In genomic region chr4:106500066-106500465, GRCm38 (mm10) we compare ENCODE assay signal across 25 mouse cellular contexts. TPM values are rescaled to one million over a fixed set of nuclear protein-coding genes. Genes with fewer than 3 reads are reported as not detected.
DNase-seq lines count a peak whose midpoint lies in the region.
"Had no signal": no experiment of that assay in that cellular context is flagged by ENCODE, and none has a peak within 500 bp of the region (broad histone marks: within the 10 kb centered on the region; RNA-seq: fewer than 3 reads in every experiment).

No protein-coding gene starts in this region.

- DNase-seq in layer of hippocampus, adult 18-20 months (ENCODE audit: low spot score in 2 of 2), result peak; percentile 39 to 61
- no peak for DNase-seq in layer of hippocampus, postnatal 10 days (ENCODE audit: low spot score in 2 of 2)
- DNase-seq in frontal cortex, adult 2 months (ENCODE audit: extremely low spot score in 1 of 2, low spot score in 1 of 2), result peak; percentile 34 to 56
- peak; percentile 42 to 60 for DNase-seq in left cerebral cortex, adult 18-20 months (ENCODE audit: low spot score in 2 of 2)
- DNase-seq in right cerebral cortex, postnatal 14 days, result peak; percentile 18
- no peak for DNase-seq in thymus, adult 18-20 months
- DNase-seq in spleen, adult 18-20 months, result no peak
- DNase-seq in urinary bladder, adult 18-20 months (ENCODE audit: low spot score in 2 of 2), result no peak
- DNase-seq: cerebellum, adult 9-10 months; gastrocnemius, postnatal 10 days; heart, adult 11 months; heart, postnatal 36 days; kidney, postnatal 4 days; lung, adult 2 months had no signal

RNA-seq across cellular contexts. Expression of gene Bsnd, which starts 8.0 kb away (rescaled TPM):
- total RNA-seq in layer of hippocampus, adult 18-20 months (2021), result not detected
- total RNA-seq in layer of hippocampus, postnatal 10 days (2021), result not detected
- not detected in 2 replicates for polyA plus RNA-seq in frontal cortex, adult 2 months (2012; rRNA removed)
- total RNA-seq in left cerebral cortex, adult 18-20 months (2021), result not detected
- total RNA-seq: heart, postnatal 36 days; neutrophil, adult 5-6 weeks had no signal
- polyA plus RNA-seq: embryonic facial prominence, embryonic 13.5 days; forebrain, embryonic 16.5 days; heart, embryonic 13.5 days; hindbrain, embryonic 14.5 days; intestine, embryonic 15.5 days; limb, embryonic 12.5 days; liver, embryonic 12.5 days; lung, adult 2 months; midbrain, embryonic 15.5 days; stomach, embryonic 15.5 days had no signal

RNA-seq across cellular contexts. Expression of gene Pcsk9, which starts 35.9 kb away (rescaled TPM):
- total RNA-seq in layer of hippocampus, adult 18-20 months (2021), result under 1 TPM in 1 of 2 experiments, not detected in 1; 0.12 TPM
- 1 to 10 TPM; 1.2 to 1.3 TPM for total RNA-seq in layer of hippocampus, postnatal 10 days (2021)
- polyA plus RNA-seq in frontal cortex, adult 2 months (2012; rRNA removed), result 2.7 and 4.4 TPM in 2 replicates
- total RNA-seq in left cerebral cortex, adult 18-20 months (2021), result 1 to 10 TPM; 2.2 to 3.9 TPM
- total RNA-seq: CH12.LX; heart, postnatal 36 days had no signal

Comparison
In these comparisons a context has a peak if more than half of its experiments do, and no peak if none do; other contexts are left out.
1. DNase-seq: peak in layer of hippocampus, adult 18-20 months (2 of 2), frontal cortex, adult 2 months (2 of 2), left cerebral cortex, adult 18-20 months (2 of 2) and right cerebral cortex, postnatal 14 days (single experiment); none in layer of hippocampus, postnatal 10 days (0 of 2), thymus, adult 18-20 months (0 of 2), spleen, adult 18-20 months (0 of 2) and urinary bladder, adult 18-20 months (0 of 2).